Comparison of ENCODE assay signal across 7 mouse cellular contexts in the genomic region with DNA sequence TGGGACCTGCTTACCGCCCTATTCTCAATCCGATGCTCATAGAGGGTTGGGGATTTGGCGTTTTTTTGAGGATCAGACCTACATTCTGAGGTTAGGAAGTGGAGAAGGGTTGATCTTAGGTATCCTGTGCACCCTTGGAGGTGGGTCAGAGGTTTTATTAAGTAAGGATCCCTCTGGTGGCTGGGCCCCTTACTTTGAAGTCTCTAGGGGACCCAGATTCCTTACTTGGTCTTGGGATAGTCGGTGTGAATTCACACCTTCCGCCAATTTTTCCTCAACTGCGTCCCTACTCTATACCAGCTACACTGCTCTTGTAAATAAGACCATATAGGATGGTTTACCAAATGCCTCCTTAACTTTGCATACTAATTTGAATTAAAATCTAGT. TPM values are rescaled to one million over a fixed set of nuclear protein-coding genes. Genes with fewer than 3 reads are reported as not detected.
DNase-seq lines count a peak whose midpoint lies in the region; ATAC-seq and TF ChIP-seq lines count a peak whose summit lies in the region.

No protein-coding gene starts in this region.

- no peak for TF ChIP-seq CTCF in lung, postnatal 0 days (IDR thresholded peaks at IDR 0.05)

- TF ChIP-seq EP300 in lung, postnatal 0 days (IDR thresholded peaks at IDR 0.05): no peak

- WGBS in lung, postnatal 0 days: 18% methylated on average over 6 of the region's 6 CpGs
- WGBS in forebrain, embryonic 11.5 days: 9% methylated on average over 6 of the region's 6 CpGs
- 5% methylated on average over 6 of the region's 6 CpGs for WGBS in limb, embryonic 13.5 days
- WGBS in stomach, embryonic 14.5 days: 15% methylated on average over 6 of the region's 6 CpGs

- no peaks in the 10 kb centered on the region for H3K9me3 ChIP-seq in lung, postnatal 0 days (ENCODE audit: low read length)
- no peaks in the 10 kb centered on the region for H3K9me3 ChIP-seq in forebrain, embryonic 11.5 days (ENCODE audit: control insufficient read depth, low read length)
- no peaks in the 10 kb centered on the region for H3K9me3 ChIP-seq in limb, embryonic 13.5 days
- H3K9me3 ChIP-seq in stomach, embryonic 14.5 days (ENCODE audit: control insufficient read depth, low read depth, low read length): no peaks in the 10 kb centered on the region

- no peak overlapping the region for H3K27ac ChIP-seq in lung, postnatal 0 days (ENCODE audit: low read length)
- no peak overlapping the region for H3K27ac ChIP-seq in forebrain, embryonic 11.5 days (ENCODE audit: low read depth, low read length)
- H3K27ac ChIP-seq in limb, embryonic 13.5 days: no peak overlapping the region
- H3K27ac ChIP-seq in stomach, embryonic 14.5 days (ENCODE audit: low read length): no peak overlapping the region

- peaks cover 10% of the 10 kb centered on the region; the same call in 1 of the 2 replicates for H3K27me3 ChIP-seq in lung, postnatal 0 days (replicated peaks; ENCODE audit: insufficient read depth, low read length)
- H3K27me3 ChIP-seq in forebrain, embryonic 11.5 days (ENCODE audit: control insufficient read depth, insufficient read depth, low read length): peaks cover 2% of the 10 kb centered on the region; the same call in 1 of the 2 replicates
- peaks cover 30% of the 10 kb centered on the region for H3K27me3 ChIP-seq in limb, embryonic 13.5 days
- H3K27me3 ChIP-seq in stomach, embryonic 14.5 days (ENCODE audit: control insufficient read depth, insufficient read depth, low read length): 0 out of 2 replicates have a peak, but pooled peaks cover 2% of the 10 kb centered on the region

- no peak for DNase-seq in lung, postnatal 0 days (ENCODE audit: low spot score)
- no peak for DNase-seq in lung, postnatal 36 days
- DNase-seq in forebrain, embryonic 11.5 days (ENCODE audit: low spot score): no peak
- no peak for DNase-seq in thymus, postnatal 4 days
- DNase-seq in cerebellum, postnatal 4 days (ENCODE audit: low spot score in 2 of 2): no peak

- H3K4me2 ChIP-seq in lung, postnatal 0 days (replicated peaks; ENCODE audit: low read depth, low read length): peak overlapping the region; percentile 69
- peak overlapping the region; percentile 95 for H3K4me2 ChIP-seq in forebrain, embryonic 11.5 days (ENCODE audit: low read depth, low read length, severe bottlenecking)
- H3K4me2 ChIP-seq in limb, embryonic 13.5 days (replicated peaks): peak overlapping the region; percentile 93
- peak overlapping the region; percentile 83 for H3K4me2 ChIP-seq in stomach, embryonic 14.5 days (replicated peaks; ENCODE audit: low read depth, low read length)

- peak overlapping the region; percentile 47 for H3K4me3 ChIP-seq in lung, postnatal 0 days (ENCODE audit: low read depth, low read length)
- peak overlapping the region; percentile 58 for H3K4me3 ChIP-seq in forebrain, embryonic 11.5 days (ENCODE audit: low read depth, low read length)
- H3K4me3 ChIP-seq in limb, embryonic 13.5 days: peak overlapping the region; percentile 67
- H3K4me3 ChIP-seq in stomach, embryonic 14.5 days (ENCODE audit: low read depth, low read length): peak overlapping the region; percentile 56

- H3K9ac ChIP-seq in lung, postnatal 0 days (replicated peaks; ENCODE audit: low read depth): no peak overlapping the region
- H3K9ac ChIP-seq in forebrain, embryonic 11.5 days (ENCODE audit: low read length): peak overlapping the region; percentile 63
- peak overlapping the region; percentile 78 for H3K9ac ChIP-seq in limb, embryonic 13.5 days
- H3K9ac ChIP-seq in stomach, embryonic 14.5 days (replicated peaks; ENCODE audit: low read depth, low read length): no peak overlapping the region

- no peaks in the 10 kb centered on the region for H3K36me3 ChIP-seq in lung, postnatal 0 days (ENCODE audit: insufficient read depth, low read length)
- no peaks in the 10 kb centered on the region for H3K36me3 ChIP-seq in forebrain, embryonic 11.5 days (ENCODE audit: control insufficient read depth, insufficient read depth, low read length)
- H3K36me3 ChIP-seq in limb, embryonic 13.5 days: no peaks in the 10 kb centered on the region
- no peaks in the 10 kb centered on the region for H3K36me3 ChIP-seq in stomach, embryonic 14.5 days (ENCODE audit: control insufficient read depth, insufficient read depth, low read length)

- no peaks in the 10 kb centered on the region for H3K4me1 ChIP-seq in lung, postnatal 0 days (ENCODE audit: insufficient read depth, low read depth, low read length)
- peaks cover 6% of the 10 kb centered on the region; the same call in 1 of the 2 replicates for H3K4me1 ChIP-seq in forebrain, embryonic 11.5 days (replicated peaks; ENCODE audit: control insufficient read depth, insufficient read depth, low read length)
- peaks cover 12% of the 10 kb centered on the region for H3K4me1 ChIP-seq in limb, embryonic 13.5 days
- no peaks in the 10 kb centered on the region for H3K4me1 ChIP-seq in stomach, embryonic 14.5 days (ENCODE audit: control insufficient read depth, insufficient read depth, low read length)

- peak; percentile 17; the same call in 1 of the 2 replicates for ATAC-seq in lung, postnatal 0 days
- peak; percentile 16; the same call in 1 of the 2 replicates for ATAC-seq in forebrain, embryonic 11.5 days (replicated peaks; ENCODE audit: low FRiP score)
- ATAC-seq in limb, embryonic 13.5 days (ENCODE audit: low FRiP score, low read depth): 0 out of 2 replicates have a peak, but pooled peaks have one; percentile 1
- ATAC-seq in stomach, embryonic 14.5 days (ENCODE audit: insufficient number of reproducible peaks, insufficient read depth, low FRiP score, low read depth): no peak

RNA-seq across cellular contexts. Expression of gene Dock10, which starts 0.5 kb away (rescaled TPM):
- polyA plus RNA-seq in lung, postnatal 0 days (2015; fragmentation: Nextera tagmentation; extraction: Ambion mirVana): 6.0 and 6.8 TPM in 2 replicates
- 2.7 and 3.3 TPM in 2 replicates for polyA plus RNA-seq in forebrain, embryonic 11.5 days (2014; fragmentation: Nextera tagmentation; extraction: Ambion mirVana)
- 4.0 and 4.4 TPM in 2 replicates for polyA plus RNA-seq in limb, embryonic 13.5 days (2015; fragmentation: Nextera tagmentation; extraction: Ambion mirVana)
- polyA plus RNA-seq in stomach, embryonic 14.5 days (2014; fragmentation: Nextera tagmentation; extraction: Ambion mirVana): 9.4 and 11.9 TPM in 2 replicates

Comparison
In these comparisons a context has a peak if more than half of its experiments do, and no peak if none do; other contexts are left out.
1. H3K9ac ChIP-seq: peak in forebrain, embryonic 11.5 days (single experiment) and limb, embryonic 13.5 days (single experiment); none in lung, postnatal 0 days (single experiment) and stomach, embryonic 14.5 days (single experiment).
2. Peak in every context shown above with its lines, with median percentiles within 50 percentile points of each other: H3K4me2 ChIP-seq and H3K4me3 ChIP-seq.